Mouse (Mus musculus) heart, postnatal 0 days (tissue): ENCODE measurements around the gene Spata31d1d. TPM values are rescaled to one million over a fixed set of nuclear protein-coding genes. Genes with fewer than 3 reads are reported as not detected.
"Not testable (repeated sequence)": the region's sequence is repeated elsewhere in the genome, so short reads cannot be mapped to it uniquely, and the experiment has no call there.

Experiments used
- ATAC-seq: fragments of 200-750 bp; cut with Nextera tagmentation; 2 replicates; pipeline ENCODE4 v1.8.0; 2017; ENCODE audit warnings: low read depth, moderate number of reproducible peaks, moderate library complexity; ENCODE audit not compliant: insufficient read depth
- DNase-seq: peaks from one replicate; pipeline ENCODE4 v3.0.0-alpha.2; 2016; ENCODE audit warnings: low spot score
- H3K27ac ChIP-seq: fragments of 300-500 bp; sonication (generic); 2 replicates; pipeline ENCODE4 v1.5.1; 2014; ENCODE audit warnings: low read depth, mild to moderate bottlenecking
- H3K27me3 ChIP-seq: fragments of 300-500 bp; sonication (generic); 2 replicates; pipeline ENCODE4 v1.6.1; 2014; ENCODE audit warnings: low read length, mixed read lengths; ENCODE audit not compliant: control insufficient read depth, insufficient read depth
- H3K36me3 ChIP-seq: fragments of 300-500 bp; sonication (generic); replicated peaks from 2 replicates; pipeline ENCODE4 v1.6.1; 2014; ENCODE audit warnings: low read length, mixed read lengths; ENCODE audit not compliant: control insufficient read depth, insufficient read depth
- H3K4me1 ChIP-seq: fragments of 300-500 bp; sonication (generic); 2 replicates; pipeline ENCODE4 v1.6.1; 2014; ENCODE audit warnings: antibody characterized with exemption; ENCODE audit not compliant: control insufficient read depth, insufficient read depth
- H3K4me2 ChIP-seq: fragments of 300-500 bp; sonication (generic); 2 replicates; pipeline ENCODE4 v1.6.1; 2014; ENCODE audit warnings: low read depth, mild to moderate bottlenecking, low read length, moderate library complexity
- H3K4me3 ChIP-seq: fragments of 300-500 bp; sonication (generic); 2 replicates; pipeline ENCODE4 v1.5.1; 2014; ENCODE audit warnings: low read depth, low read length
- H3K9ac ChIP-seq: fragments of 300-500 bp; sonication (generic); replicated peaks from 2 replicates; pipeline ENCODE4 v1.6.1; 2014; ENCODE audit warnings: low read depth, low read length, mixed read lengths
- H3K9me3 ChIP-seq: fragments of 300-500 bp; sonication (generic); replicated peaks from 2 replicates; pipeline ENCODE4 v1.6.1; 2016; ENCODE audit warnings: low read length; ENCODE audit not compliant: control insufficient read depth
- CTCF ChIP-seq: IDR thresholded peaks from 2 replicates; pipeline ENCODE4 v1.5.1; 2016; ENCODE audit warnings: antibody characterized with exemption, control low read depth, low read depth
- EP300 ChIP-seq: IDR thresholded peaks from 2 replicates; pipeline ENCODE4 v1.6.1; 2016; ENCODE audit warnings: antibody characterized with exemption, low read depth
- WGBS: fragments of 180-500 bp; shearing (Covaris S2); extraction: QIAGEN DNeasy Blood & Tissue Kit; methylation state at CpG from one replicate; pipeline ENCODE4 v1.1.7; 2014; 5-methylcytosine and 5-hydroxymethylcytosine counted together
- polyA plus RNA-seq: library from polyadenylated mRNA; unstranded; fragments of >200 nt; fragmentation: Nextera tagmentation; extraction: Ambion mirVana; gene quantifications from 2 replicates; pipeline ENCODE4 v1.2.1, GENCODE M21; 2015
- total RNA-seq: library from RNA; depleted of rRNA; stranded (reverse); fragments of >200 nt; gene quantifications from 2 replicates; pipeline ENCODE4 v1.2.3, GENCODE M21; 2014; ENCODE audit warnings: low replicate concordance

Gene Spata31d1d
- total and polyA plus RNA-seq, 2 experiments from 2014 or later: not detected

DNA sequence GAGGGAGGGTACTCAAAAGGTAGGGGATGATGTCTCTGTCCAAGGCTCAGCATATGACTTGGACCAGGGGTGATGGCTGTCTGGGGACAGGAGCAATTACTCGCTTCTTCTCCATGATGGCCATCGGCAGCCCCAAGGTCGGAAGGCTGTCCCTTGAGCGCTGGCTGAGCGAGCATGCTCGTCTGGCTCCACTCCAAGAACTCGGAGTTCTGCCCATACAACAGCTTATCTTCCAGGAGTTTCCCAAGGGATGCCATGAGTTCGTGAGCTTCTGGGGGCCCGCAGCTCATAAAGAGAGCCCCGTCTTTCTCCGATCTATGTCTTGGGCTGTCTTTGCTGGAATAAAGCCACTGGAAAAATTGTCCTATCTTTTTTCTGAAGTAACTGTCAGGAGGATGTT lies 9.5 kb upstream of the Spata31d1d start:
- Histone ChIP-seq H3K4me1 (peaks cover 7% of the 10 kb centered on the region), H3K9me3 (no peaks in the 10 kb centered on the region), H3K36me3 (no peaks in the 10 kb centered on the region), H3K4me2 (0 out of 2 replicates have a peak overlapping the region, but pooled peaks have one; percentile 23), H3K27ac (no peak overlapping the region), H3K4me3 (no peak overlapping the region), H3K9ac (no peak overlapping the region), H3K27me3 (no peaks in the 10 kb centered on the region)
- TF ChIP-seq CTCF (no peak), EP300 (no peak)
- DNase-seq (peak; percentile 42), ATAC-seq (peak; percentile 63; the same call in 1 of the 2 replicates)
- 24% methylated on average over 11 of the region's 11 CpGs for WGBS

DNA sequence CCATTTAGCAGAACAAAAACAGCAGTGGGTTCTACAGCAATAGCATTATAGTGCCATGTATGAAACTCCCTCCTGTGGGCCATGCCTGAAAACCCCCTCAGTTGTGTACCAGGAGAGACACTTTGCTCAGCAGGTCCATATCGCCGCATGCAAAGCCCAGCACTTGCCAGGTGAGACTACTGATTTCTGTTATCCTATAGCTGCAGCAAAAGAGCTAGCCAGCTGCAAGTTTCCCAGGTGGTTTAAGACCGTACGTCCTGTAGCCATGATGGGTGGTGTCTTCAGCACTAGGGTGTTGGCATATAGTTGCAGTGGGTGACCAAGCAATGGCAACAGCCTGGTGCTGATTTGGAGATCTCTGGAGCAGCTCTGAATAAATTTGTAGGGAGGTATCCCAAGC lies 7.8 kb upstream of the Spata31d1d start:
- H3K27me3 ChIP-seq: no peaks in the 10 kb centered on the region
- no peak for ATAC-seq
- H3K36me3 ChIP-seq: no peaks in the 10 kb centered on the region
- TF ChIP-seq CTCF: no peak
- TF ChIP-seq EP300: no peak
- H3K9ac ChIP-seq: no peak overlapping the region
- WGBS: 85% methylated on average over 4 of the region's 4 CpGs
- H3K4me2 ChIP-seq: no peak overlapping the region
- peaks cover 7% of the 10 kb centered on the region for H3K4me1 ChIP-seq
- H3K4me3 ChIP-seq: no peak overlapping the region
- H3K27ac ChIP-seq: no peak overlapping the region
- DNase-seq: no peak
- H3K9me3 ChIP-seq: no peaks in the 10 kb centered on the region

DNA sequence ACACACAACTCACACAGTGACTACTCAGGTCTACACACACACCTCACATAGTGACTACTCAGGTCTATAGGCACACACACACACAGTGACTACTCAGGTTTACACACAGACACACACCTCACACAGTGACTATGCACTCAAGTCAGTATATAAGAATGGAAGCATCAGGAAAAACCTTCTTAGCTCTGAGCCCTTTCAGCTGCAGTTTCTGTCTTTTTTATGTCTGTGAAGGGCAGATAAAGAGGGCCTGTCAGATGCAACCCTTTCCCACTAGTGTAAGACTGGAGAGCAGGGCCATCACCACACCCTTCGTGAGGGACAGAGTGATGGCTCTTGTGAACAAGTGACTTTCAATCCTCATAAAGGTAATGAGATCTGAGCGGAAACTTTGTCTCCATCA lies 6.9 kb upstream of the Spata31d1d start:
- no peak for ATAC-seq
- peaks cover 7% of the 10 kb centered on the region for H3K4me1 ChIP-seq
- no peak for TF ChIP-seq EP300
- no peak for TF ChIP-seq CTCF
- no peak overlapping the region for H3K4me3 ChIP-seq
- H3K27me3 ChIP-seq: no peaks in the 10 kb centered on the region
- H3K9me3 ChIP-seq: no peaks in the 10 kb centered on the region
- no peak for DNase-seq
- no peak overlapping the region for H3K9ac ChIP-seq
- no peak overlapping the region for H3K4me2 ChIP-seq
- no peaks in the 10 kb centered on the region for H3K36me3 ChIP-seq
- 80% methylated on average over 2 of the region's 2 CpGs for WGBS
- no peak overlapping the region for H3K27ac ChIP-seq

- Histone ChIP-seq H3K9me3 (no peaks in the 10 kb centered on the region), H3K27me3 (no peaks in the 10 kb centered on the region), H3K4me3 (no peak overlapping the region), H3K36me3 (no peaks in the 10 kb centered on the region), H3K9ac (no peak overlapping the region), H3K4me1 (no peaks in the 10 kb centered on the region), H3K27ac (no peak overlapping the region), H3K4me2 (no peak overlapping the region)
- DNase-seq (peak; percentile 61), ATAC-seq (peak; percentile 71)
- WGBS: 31% methylated on average over 3 of the region's 3 CpGs
- TF ChIP-seq EP300: no peak
- TF ChIP-seq CTCF: peak; percentile 36
These were observed 3.6 kb upstream of the Spata31d1d start for GRCm38 (mm10) chr13:59735190-59735589.

GRCm38 (mm10) chr13:59734347-59734746 lies 2.8 kb upstream of the Spata31d1d start:
- H3K36me3 ChIP-seq, DNase-seq, H3K4me1 ChIP-seq, H3K4me3 ChIP-seq, H3K27me3 ChIP-seq, H3K4me2 ChIP-seq, ATAC-seq, H3K27ac ChIP-seq, H3K9me3 ChIP-seq, H3K9ac ChIP-seq: not testable (repeated sequence)
- WGBS: 34% methylated on average over 6 of the region's 6 CpGs

DNA sequence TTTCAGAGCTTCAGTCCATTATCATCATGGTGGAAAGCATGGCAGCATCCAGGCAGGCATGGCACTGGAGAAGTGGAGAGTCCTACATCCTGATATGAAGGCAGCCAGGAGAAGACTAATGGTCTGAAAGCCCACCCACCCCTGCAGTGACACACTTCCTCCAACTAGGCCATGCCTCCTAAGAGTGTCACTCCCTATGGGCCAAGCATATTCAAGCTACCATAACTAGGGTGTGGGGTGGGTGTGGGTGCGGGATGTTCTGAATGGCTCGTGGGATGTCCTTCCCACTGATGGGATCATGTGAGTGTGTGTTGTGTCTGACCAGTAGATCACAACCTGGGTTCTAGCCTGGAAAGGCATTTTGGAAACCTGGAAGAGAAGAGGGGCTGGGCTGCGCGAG lies 2.4 kb upstream of the Spata31d1d start:
- Histone ChIP-seq H3K4me1 (no peaks in the 10 kb centered on the region), H3K9ac (no peak overlapping the region), H3K27ac (no peak overlapping the region), H3K9me3 (no peaks in the 10 kb centered on the region), H3K27me3 (no peaks in the 10 kb centered on the region), H3K36me3 (no peaks in the 10 kb centered on the region), H3K4me3 (no peak overlapping the region), H3K4me2 (no peak overlapping the region)
- ATAC-seq: no peak
- no peak for TF ChIP-seq CTCF
- no peak for TF ChIP-seq EP300
- 73% methylated on average over 4 of the region's 4 CpGs for WGBS
- DNase-seq: no peak
